Comparison of ENCODE assay signal across 22 mouse cellular contexts in the genomic region with DNA sequence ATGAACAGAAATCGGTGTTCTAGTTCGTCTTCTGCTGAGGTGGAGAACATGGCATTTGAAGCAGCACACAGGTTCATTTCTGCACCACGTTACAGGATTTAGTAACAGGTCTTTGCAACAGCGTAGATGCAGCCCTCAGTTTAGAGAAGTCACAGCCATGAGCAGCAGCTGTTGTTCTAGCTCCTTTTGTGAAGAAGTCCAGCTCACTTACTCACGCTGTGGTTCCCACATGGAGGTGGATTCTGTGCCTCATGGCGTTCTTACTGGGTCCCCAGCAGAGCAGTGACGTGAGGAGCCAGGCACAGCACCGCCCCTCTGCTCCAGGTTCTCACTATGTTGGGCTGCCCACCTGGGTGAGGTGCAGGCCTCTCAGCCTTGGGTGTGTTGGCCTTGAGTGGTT.
DNase-seq lines count a peak whose midpoint lies in the region; ATAC-seq and TF ChIP-seq lines count a peak whose summit lies in the region.
"Had no signal": no experiment of that assay in that cellular context is flagged by ENCODE, and none has a peak within 500 bp of the region (broad histone marks: within the 10 kb centered on the region; RNA-seq: fewer than 3 reads in every experiment).

No protein-coding gene starts in this region.

- 0 out of 2 replicates have a peak overlapping the region, but pooled peaks have one; percentile 28 for H3K27ac ChIP-seq in embryonic facial prominence, embryonic 15.5 days (replicated peaks)
- H3K27ac ChIP-seq in embryonic facial prominence, embryonic 10.5 days (replicated peaks): no peak overlapping the region
- H3K27ac ChIP-seq in heart, embryonic 15.5 days: peak overlapping the region; percentile 74
- peak overlapping the region; percentile 8; the same call in 1 of the 2 replicates for H3K27ac ChIP-seq in left cerebral cortex, adult 2 months
- H3K27ac ChIP-seq: forebrain, embryonic 10.5 days; hindbrain, embryonic 10.5 days; hindbrain, embryonic 14.5 days had no signal

- 80% methylated on average over 8 of the region's 8 CpGs for WGBS in embryonic facial prominence, embryonic 15.5 days
- 88% methylated on average over 8 of the region's 8 CpGs for WGBS in embryonic facial prominence, embryonic 10.5 days
- 84% methylated on average over 8 of the region's 8 CpGs for WGBS in heart, embryonic 15.5 days

- peaks cover 11% of the 10 kb centered on the region; the same call in 1 of the 2 replicates for H3K36me3 ChIP-seq in embryonic facial prominence, embryonic 15.5 days
- H3K36me3 ChIP-seq in embryonic facial prominence, embryonic 10.5 days (replicated peaks): peaks cover 17% of the 10 kb centered on the region
- no peaks in the 10 kb centered on the region for H3K36me3 ChIP-seq in heart, embryonic 15.5 days
- H3K36me3 ChIP-seq: G1E had no signal

- no peak for ATAC-seq in embryonic facial prominence, embryonic 15.5 days (ENCODE audit: insufficient number of reproducible peaks, low FRiP score, low TSS enrichment, low read depth)
- no peak for ATAC-seq in heart, embryonic 15.5 days (replicated peaks; ENCODE audit: insufficient number of reproducible peaks, insufficient read depth, low FRiP score, low read depth)
- peak; percentile 59 for ATAC-seq in megakaryocyte, adult 5-6 weeks (ENCODE audit: poor library complexity, severe bottlenecking)
- ATAC-seq: CD4-positive, CD25-positive, alpha-beta regulatory T cell, adult 4 months; forebrain, embryonic 14.5 days; intestine, embryonic 16.5 days had no signal

- no peaks in the 10 kb centered on the region for H3K9me3 ChIP-seq in embryonic facial prominence, embryonic 15.5 days (replicated peaks)
- peaks cover 9% of the 10 kb centered on the region for H3K9me3 ChIP-seq in embryonic facial prominence, embryonic 10.5 days
- no peaks in the 10 kb centered on the region for H3K9me3 ChIP-seq in heart, embryonic 15.5 days (replicated peaks)

- H3K4me3 ChIP-seq in embryonic facial prominence, embryonic 15.5 days (replicated peaks): no peak overlapping the region
- H3K4me3 ChIP-seq in embryonic facial prominence, embryonic 10.5 days: no peak overlapping the region
- no peak overlapping the region for H3K4me3 ChIP-seq in heart, embryonic 15.5 days
- no peak overlapping the region for H3K4me3 ChIP-seq in left cerebral cortex, adult 2 months
- H3K4me3 ChIP-seq: erythroblast, embryonic 14.5 days; forebrain, embryonic 10.5 days; hindbrain, embryonic 10.5 days had no signal

- H3K9ac ChIP-seq in embryonic facial prominence, embryonic 15.5 days: no peak overlapping the region
- H3K9ac ChIP-seq in heart, embryonic 15.5 days: no peak overlapping the region
- H3K9ac ChIP-seq: hindbrain, embryonic 14.5 days had no signal

- peaks cover 19% of the 10 kb centered on the region for H3K4me1 ChIP-seq in embryonic facial prominence, embryonic 15.5 days
- peaks cover 14% of the 10 kb centered on the region for H3K4me1 ChIP-seq in embryonic facial prominence, embryonic 10.5 days
- H3K4me1 ChIP-seq in heart, embryonic 15.5 days (replicated peaks): peaks cover 59% of the 10 kb centered on the region

- DNase-seq in embryonic facial prominence, embryonic 10.5 days (ENCODE audit: low spot score): no peak
- DNase-seq in heart, postnatal 10 days: no peak
- DNase-seq in left cerebral cortex, adult 2 months (ENCODE audit: extremely low spot score in 1 of 2, low spot score in 2 of 2): no peak
- no peak for DNase-seq in left cerebral cortex, postnatal 14 days (ENCODE audit: low spot score in 2 of 2)
- no peak for DNase-seq in urinary bladder, postnatal 36 days (ENCODE audit: low spot score in 2 of 2)
- DNase-seq: adrenal gland, adult 8-10 months; adrenal gland, postnatal 36 days; B cell, adult 2 months; cerebellum, adult 11-12 months; cerebellum, adult 9-11 months; cerebellum, postnatal 36 days had no signal

- no peaks in the 10 kb centered on the region for H3K27me3 ChIP-seq in embryonic facial prominence, embryonic 15.5 days
- no peaks in the 10 kb centered on the region for H3K27me3 ChIP-seq in embryonic facial prominence, embryonic 10.5 days (replicated peaks; ENCODE audit: low read depth, poor library complexity, severe bottlenecking)
- no peaks in the 10 kb centered on the region for H3K27me3 ChIP-seq in heart, embryonic 15.5 days

- TF ChIP-seq CTCF in left cerebral cortex, adult 2 months (IDR thresholded peaks at IDR 0.05): no peak

- no peak overlapping the region for H3K4me2 ChIP-seq in embryonic facial prominence, embryonic 15.5 days (replicated peaks)
- no peak overlapping the region; the same call in 1 of the 2 replicates for H3K4me2 ChIP-seq in heart, embryonic 15.5 days
- H3K4me2 ChIP-seq: hindbrain, embryonic 14.5 days had no signal

- intact Hi-C loops in heart, postnatal 10 days (cut with DNase I): no loop called here
- intact Hi-C loops in left cerebral cortex, adult 2 months (cut with DNase I): no loop called here
- intact Hi-C loops in left cerebral cortex, postnatal 14 days (cut with DNase I): no loop called here
